ENCODE assay signal across 11 mouse cellular contexts in the genomic region with DNA sequence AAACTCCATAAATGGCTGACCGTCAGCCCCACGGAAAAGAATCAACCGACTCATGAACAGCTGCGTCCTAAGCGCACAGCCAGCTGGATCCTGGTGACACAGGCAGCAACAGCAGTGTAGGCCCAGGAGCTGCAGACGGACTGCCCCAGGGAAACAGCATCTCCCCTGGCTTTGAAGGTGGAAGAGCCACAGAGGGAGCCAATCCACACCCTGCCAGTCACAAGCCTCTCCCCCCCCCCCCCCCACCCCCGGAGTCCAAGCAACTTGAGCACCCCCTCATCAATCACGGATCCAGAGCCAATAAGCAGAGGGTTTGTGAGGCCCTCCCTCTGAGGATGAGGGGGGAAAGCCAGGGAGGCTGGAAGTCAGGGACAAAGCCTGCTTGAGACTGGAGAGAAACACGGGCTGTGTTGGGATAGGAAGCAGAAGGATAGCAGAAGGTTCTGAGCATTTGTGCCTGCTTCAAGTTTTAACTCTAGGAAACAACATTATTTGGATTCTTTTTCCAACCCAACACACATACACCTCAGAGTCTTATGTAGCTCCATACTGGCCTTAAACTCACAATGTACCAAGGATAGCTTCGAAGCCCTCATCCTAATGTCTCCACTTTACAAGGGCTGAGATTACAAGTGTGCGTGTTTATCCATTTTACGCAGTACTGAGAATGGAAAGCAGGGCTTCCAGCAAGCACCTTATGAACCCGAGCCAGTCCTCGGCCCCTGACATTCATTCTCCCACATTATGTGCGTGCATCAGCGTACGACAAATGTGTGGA. TPM values are rescaled to one million over a fixed set of nuclear protein-coding genes. Genes with fewer than 3 reads are reported as not detected.
DNase-seq lines count a peak whose midpoint lies in the region; ATAC-seq lines count a peak whose summit lies in the region.
"Had no signal": no experiment of that assay in that cellular context is flagged by ENCODE, and none has a peak within 500 bp of the region (broad histone marks: within the 10 kb centered on the region; RNA-seq: fewer than 3 reads in every experiment).

No protein-coding gene starts in this region.

- ATAC-seq in forebrain, embryonic 13.5 days: peak; percentile 72
- peak; percentile 42; the same call in 1 of the 2 replicates for ATAC-seq in midbrain, embryonic 15.5 days (replicated peaks)

- WGBS in forebrain, embryonic 13.5 days: 44% methylated on average over 17 of the region's 17 CpGs
- WGBS in midbrain, embryonic 15.5 days: 53% methylated on average over 17 of the region's 17 CpGs

- intact Hi-C loops in heart, postnatal 25 days (cut with DNase I): no loop called here

- no peaks in the 10 kb centered on the region for H3K9me3 ChIP-seq in forebrain, embryonic 13.5 days (replicated peaks)
- no peaks in the 10 kb centered on the region for H3K9me3 ChIP-seq in midbrain, embryonic 15.5 days
- H3K9me3 ChIP-seq: G1E had no signal

- H3K4me3 ChIP-seq in forebrain, embryonic 13.5 days: no peak overlapping the region
- H3K4me3 ChIP-seq in midbrain, embryonic 15.5 days: no peak overlapping the region

- H3K4me2 ChIP-seq in forebrain, embryonic 13.5 days: no peak overlapping the region
- no peak overlapping the region for H3K4me2 ChIP-seq in midbrain, embryonic 15.5 days

- no peaks in the 10 kb centered on the region for H3K36me3 ChIP-seq in forebrain, embryonic 13.5 days (ENCODE audit: poor library complexity, severe bottlenecking)
- no peaks in the 10 kb centered on the region for H3K36me3 ChIP-seq in midbrain, embryonic 15.5 days (replicated peaks)
- H3K36me3 ChIP-seq: G1E had no signal

- H3K27me3 ChIP-seq in forebrain, embryonic 13.5 days: no peaks in the 10 kb centered on the region
- H3K27me3 ChIP-seq in midbrain, embryonic 15.5 days (replicated peaks): no peaks in the 10 kb centered on the region

- peak; percentile 82 for DNase-seq in embryo, embryonic 10.5 days (ENCODE audit: low spot score)
- peak; percentile 52 for DNase-seq in heart, postnatal 25 days (ENCODE audit: low spot score)
- no peak for DNase-seq in adrenal gland, postnatal 36 days
- no peak for DNase-seq in right cerebral cortex, postnatal 14 days
- no peak for DNase-seq in right cerebral cortex, postnatal 10 days (ENCODE audit: low spot score in 2 of 2)
- DNase-seq in thymus, postnatal 14 days: no peak
- DNase-seq: thymus, postnatal 36 days had no signal

- H3K4me1 ChIP-seq in forebrain, embryonic 13.5 days: no peaks in the 10 kb centered on the region
- H3K4me1 ChIP-seq in midbrain, embryonic 15.5 days: no peaks in the 10 kb centered on the region

- no peak overlapping the region for H3K27ac ChIP-seq in forebrain, embryonic 13.5 days
- no peak overlapping the region for H3K27ac ChIP-seq in midbrain, embryonic 15.5 days

- H3K9ac ChIP-seq in forebrain, embryonic 13.5 days: no peak overlapping the region
- no peak overlapping the region for H3K9ac ChIP-seq in midbrain, embryonic 15.5 days

RNA-seq across cellular contexts. Expression of a gene that starts 46.8 kb away (rescaled TPM):
- 0.19 and 0.40 TPM in 2 replicates for polyA plus RNA-seq in forebrain, embryonic 13.5 days (2015; fragmentation: Nextera tagmentation; extraction: Ambion mirVana)
- not detected for total RNA-seq in heart, postnatal 25 days (2021)
- 1.1 TPM in 2 replicates for polyA plus RNA-seq in midbrain, embryonic 15.5 days (2015; fragmentation: Nextera tagmentation; extraction: Ambion mirVana)
- under 1 TPM in 1 of 2 experiments, not detected in 1; 0.30 TPM for total RNA-seq in adrenal gland, postnatal 36 days (2021)
- total RNA-seq: G1E; gastrocnemius, adult 8-10 months had no signal
- polyA plus RNA-seq: G1E had no signal

Comparison
In these comparisons a context has a peak if more than half of its experiments do, and no peak if none do; other contexts are left out.
1. DNase-seq: peak in embryo, embryonic 10.5 days (single experiment) and heart, postnatal 25 days (single experiment); none in adrenal gland, postnatal 36 days (0 of 2), right cerebral cortex, postnatal 14 days (single experiment), right cerebral cortex, postnatal 10 days (0 of 2) and thymus, postnatal 14 days (single experiment).